Mouse (Mus musculus) megakaryocyte, embryonic 14.5 days (primary cell): ENCODE measurements around the gene Sox30.

Source experiments
- FLI1 ChIP-seq: IDR thresholded peaks from 2 replicates; pipeline ENCODE4 v1.6.1; 2012; ENCODE audit warnings: low read length, inconsistent platforms, mixed read lengths
- GATA1 ChIP-seq: IDR thresholded peaks from 3 replicates; pipeline ENCODE4 v1.6.1; 2012; ENCODE audit warnings: mixed read lengths, low read length, inconsistent platforms, borderline replicate concordance

DNA sequence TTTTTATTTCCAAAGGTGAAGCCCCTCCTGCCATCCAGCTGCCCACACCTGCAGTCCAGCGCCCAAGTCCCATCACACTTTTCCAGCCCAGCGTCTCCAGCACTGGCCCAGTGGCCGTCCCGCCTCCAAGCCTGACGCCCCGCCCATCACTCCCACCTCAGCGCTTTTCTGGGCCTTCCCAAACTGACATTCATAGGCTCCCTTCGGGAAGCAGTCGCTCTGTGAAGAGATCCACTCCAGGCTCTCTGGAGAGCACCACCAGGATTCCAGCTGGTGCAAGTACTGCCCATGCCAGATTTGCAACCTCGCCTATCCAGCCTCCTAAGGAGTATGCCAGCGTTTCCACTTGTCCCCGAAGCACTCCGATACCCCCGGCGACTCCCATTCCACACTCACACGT, 11.5 kb downstream of the Sox30 start:
- TF ChIP-seq GATA1 (no peak), FLI1 (no peak)
